ENCODE assay signal across 14 mouse cellular contexts in the genomic region with DNA sequence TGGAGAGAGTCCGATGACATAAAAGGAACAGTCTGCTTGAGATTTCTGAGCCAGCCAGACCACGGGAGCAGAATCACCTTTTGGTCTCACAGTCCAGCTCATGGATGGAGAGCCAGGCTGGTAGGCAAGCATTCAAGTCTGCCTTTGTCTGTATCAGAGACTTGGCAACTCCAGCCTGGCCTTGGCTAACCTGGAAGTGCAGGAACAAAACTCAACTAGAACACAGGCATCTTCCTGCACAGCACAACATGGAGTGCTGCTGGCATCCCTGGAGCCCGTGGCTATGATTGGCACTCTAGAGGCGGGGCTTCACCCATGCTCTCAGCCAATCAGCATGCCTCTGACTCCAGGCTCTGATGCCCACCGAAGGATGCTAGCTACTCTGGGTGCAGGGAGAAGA. TPM values are rescaled to one million over a fixed set of nuclear protein-coding genes. Genes with fewer than 3 reads are reported as not detected.
DNase-seq lines count a peak whose midpoint lies in the region; ATAC-seq and TF ChIP-seq lines count a peak whose summit lies in the region.
"Had no signal": no experiment of that assay in that cellular context is flagged by ENCODE, and none has a peak within 500 bp of the region (broad histone marks: within the 10 kb centered on the region; RNA-seq: fewer than 3 reads in every experiment).

No protein-coding gene starts in this region.

- no peaks in the 10 kb centered on the region for H3K27me3 ChIP-seq in kidney, postnatal 0 days (ENCODE audit: insufficient read depth, low read length)
- H3K27me3 ChIP-seq: embryonic facial prominence, embryonic 15.5 days; heart, embryonic 13.5 days; liver, embryonic 15.5 days had no signal

- TF ChIP-seq CTCF in kidney, postnatal 0 days (IDR thresholded peaks at IDR 0.05; ENCODE audit: low read depth): no peak

- WGBS in kidney, postnatal 0 days: 71% methylated on average over 5 of the region's 5 CpGs

- 0 out of 2 replicates have a peak, but pooled peaks have one; percentile 21 for ATAC-seq in kidney, postnatal 0 days (replicated peaks; ENCODE audit: low FRiP score, low read depth)
- ATAC-seq: Patski had no signal

- H3K4me2 ChIP-seq in kidney, postnatal 0 days (ENCODE audit: low read length): no peak overlapping the region
- H3K4me2 ChIP-seq: embryonic facial prominence, embryonic 15.5 days; heart, embryonic 13.5 days; liver, embryonic 15.5 days had no signal

- H3K36me3 ChIP-seq in kidney, postnatal 0 days (ENCODE audit: insufficient read depth, low read length): no peaks in the 10 kb centered on the region
- H3K36me3 ChIP-seq: embryonic facial prominence, embryonic 15.5 days; heart, embryonic 13.5 days; liver, embryonic 15.5 days had no signal

- no peak overlapping the region for H3K4me3 ChIP-seq in kidney, postnatal 0 days (replicated peaks; ENCODE audit: low read depth, low read length)
- H3K4me3 ChIP-seq: embryonic facial prominence, embryonic 15.5 days; heart, embryonic 13.5 days; liver, embryonic 15.5 days had no signal

- no peak overlapping the region for H3K27ac ChIP-seq in kidney, postnatal 0 days
- H3K27ac ChIP-seq: embryonic facial prominence, embryonic 15.5 days; heart, embryonic 13.5 days; liver, embryonic 15.5 days had no signal

- no peak overlapping the region for H3K9ac ChIP-seq in kidney, postnatal 0 days (ENCODE audit: low read depth, low read length)
- H3K9ac ChIP-seq: embryonic facial prominence, embryonic 15.5 days; heart, embryonic 13.5 days; liver, embryonic 15.5 days had no signal

- no peaks in the 10 kb centered on the region for H3K4me1 ChIP-seq in kidney, postnatal 0 days (replicated peaks; ENCODE audit: insufficient read depth, low read length)
- H3K4me1 ChIP-seq: embryonic facial prominence, embryonic 15.5 days; heart, embryonic 13.5 days; liver, embryonic 15.5 days had no signal

- DNase-seq in cerebellum, adult 11-12 months: peak; percentile 3
- DNase-seq in cerebellum, adult 11 months: no peak
- DNase-seq in kidney, postnatal 0 days (ENCODE audit: low spot score): no peak
- no peak for DNase-seq in kidney, postnatal 36 days
- peak; percentile 18 for DNase-seq in right cerebral cortex, postnatal 4 days
- no peak for DNase-seq in right cerebral cortex, postnatal 14 days
- DNase-seq in kidney, postnatal 14 days: no peak
- DNase-seq in liver: no peak
- DNase-seq: kidney, adult 8-10 months; thymus, postnatal 14 days had no signal

- H3K9me3 ChIP-seq in kidney, postnatal 0 days (replicated peaks; ENCODE audit: low read length): no peaks in the 10 kb centered on the region
- H3K9me3 ChIP-seq: embryonic facial prominence, embryonic 15.5 days; heart, embryonic 13.5 days; liver, embryonic 15.5 days had no signal

RNA-seq across cellular contexts. Expression of a gene that starts 38.0 kb away (rescaled TPM):
- polyA plus RNA-seq in kidney, postnatal 0 days (2015; fragmentation: Nextera tagmentation; extraction: Ambion mirVana): 0.04 and 0.09 TPM in 2 replicates
- polyA plus RNA-seq: Patski had no signal

Comparison
In these comparisons a context has a peak if more than half of its experiments do, and no peak if none do; other contexts are left out.
1. DNase-seq: peak in cerebellum, adult 11-12 months (single experiment) and right cerebral cortex, postnatal 4 days (single experiment); none in cerebellum, adult 11 months (single experiment), kidney, postnatal 0 days (single experiment), kidney, postnatal 36 days (0 of 2), right cerebral cortex, postnatal 14 days (single experiment), kidney, postnatal 14 days (single experiment) and liver (single experiment).